Mouse (Mus musculus) cerebellum, postnatal 14 days (tissue): ENCODE data around the gene Olfr1411.
A peak's percentile ranks its signal among the peaks of the same experiment; 100 is the strongest.

Experiments
- DNase-seq, 2 experiments: peaks; one replicate each; pipeline ENCODE4 v3.0.0; 2021; ENCODE audit warnings: mixed read lengths in 2 of 2

The Olfr1411 gene

DNA sequence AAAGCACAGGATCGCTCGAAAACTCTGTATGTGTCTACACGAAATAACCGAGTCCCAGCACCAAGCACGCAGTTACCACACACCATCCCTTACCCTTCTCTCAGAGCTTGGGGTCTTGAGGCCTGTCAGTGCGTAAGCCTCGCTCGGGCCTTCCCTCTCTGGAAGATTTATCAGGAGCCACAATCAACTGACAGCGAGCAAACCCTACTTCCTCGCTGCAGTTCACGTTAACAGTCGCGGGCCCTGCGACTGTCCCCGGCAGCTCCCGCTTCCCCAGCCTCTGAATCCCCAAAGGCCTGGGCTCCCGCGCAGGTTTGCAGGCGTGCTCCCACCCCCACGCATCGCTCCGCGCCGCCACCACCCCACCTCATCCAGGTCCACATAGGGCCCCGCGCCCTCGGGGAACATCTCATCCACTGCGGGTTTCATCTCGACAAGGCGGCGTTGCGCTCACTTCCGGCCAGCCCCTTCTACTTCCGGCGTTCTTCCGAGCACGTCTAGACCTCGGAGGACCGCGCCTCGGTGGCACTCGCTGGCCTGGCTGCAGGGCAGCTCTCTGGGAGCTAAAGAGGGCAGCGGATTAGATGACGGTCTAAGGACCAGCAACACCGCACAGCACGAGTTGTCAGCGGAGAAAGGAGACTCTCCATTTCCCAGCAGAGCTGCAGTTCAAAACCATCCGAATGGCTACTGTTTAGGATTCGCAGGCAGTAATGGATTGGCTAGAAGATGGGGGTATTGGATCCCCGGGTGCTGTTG lies 47.5 kb downstream of the Olfr1411 start, which contains the start of gene Cops9:
Gene Cops9 (minus strand): TSS at position 472 of the 759 bp plus-strand sequence.
- peak; percentile 92 to 93 for DNase-seq

DNA sequence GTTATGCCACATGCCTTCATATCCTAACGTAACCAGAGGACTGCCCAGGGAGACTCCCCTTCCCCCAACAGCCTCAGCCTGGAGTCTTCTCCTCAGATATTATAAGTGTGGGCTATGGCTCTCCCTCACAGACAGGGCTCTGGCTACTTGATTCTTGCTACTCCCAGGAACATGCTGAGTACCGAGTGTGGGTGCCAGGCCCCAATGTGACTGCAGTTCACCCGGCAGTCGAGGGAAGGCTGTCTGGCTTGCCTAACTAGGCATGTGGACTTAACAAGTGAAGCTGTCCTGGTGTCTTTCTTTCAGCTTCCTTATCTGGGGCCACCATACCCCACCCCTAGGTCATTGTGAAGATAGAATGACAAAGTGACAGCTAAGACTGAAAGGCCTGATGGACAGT lies 49.5 kb downstream of the Olfr1411 start:
- no peak for DNase-seq

DNA sequence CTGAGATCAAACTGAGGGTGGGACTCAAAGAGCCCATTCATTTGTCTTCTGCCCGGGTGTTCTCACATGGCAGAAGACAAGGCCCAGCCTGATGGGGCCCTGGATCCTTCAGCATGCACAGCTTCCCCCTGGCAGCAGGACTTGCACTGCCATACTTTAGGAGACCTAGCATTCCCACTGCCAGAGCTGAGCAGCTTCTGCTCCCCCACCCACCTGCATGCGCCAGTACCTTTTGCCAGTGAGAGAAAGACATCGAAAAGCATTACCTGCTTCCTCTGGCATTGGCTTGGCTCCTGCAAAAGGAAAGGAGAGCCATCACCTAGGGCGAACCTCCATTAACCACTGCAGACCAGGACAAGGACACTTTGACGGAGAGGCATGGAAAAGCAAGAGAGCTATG lies 50.7 kb downstream of the Olfr1411 start:
- no peak for DNase-seq

DNA sequence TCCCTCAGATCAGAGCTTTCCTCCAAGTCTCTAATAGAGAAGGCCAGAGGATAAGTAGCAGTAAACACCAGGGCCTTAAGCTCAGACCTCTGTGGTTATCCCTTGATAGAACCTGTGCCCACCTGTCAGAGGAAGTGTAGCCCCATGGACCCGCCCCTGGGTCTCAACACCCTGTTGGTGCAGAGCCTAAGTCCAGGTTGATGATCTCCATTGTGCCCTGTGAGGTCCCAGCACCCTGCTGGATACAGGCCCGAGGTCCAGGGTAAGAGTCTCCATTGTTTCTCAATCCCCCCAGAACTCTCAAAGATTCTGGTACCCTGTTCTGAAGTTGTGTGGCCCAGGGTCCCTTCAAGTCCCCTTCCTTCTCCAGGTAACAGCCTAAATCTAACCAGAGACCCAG lies 51.9 kb downstream of the Olfr1411 start:
- no peak for DNase-seq

DNA sequence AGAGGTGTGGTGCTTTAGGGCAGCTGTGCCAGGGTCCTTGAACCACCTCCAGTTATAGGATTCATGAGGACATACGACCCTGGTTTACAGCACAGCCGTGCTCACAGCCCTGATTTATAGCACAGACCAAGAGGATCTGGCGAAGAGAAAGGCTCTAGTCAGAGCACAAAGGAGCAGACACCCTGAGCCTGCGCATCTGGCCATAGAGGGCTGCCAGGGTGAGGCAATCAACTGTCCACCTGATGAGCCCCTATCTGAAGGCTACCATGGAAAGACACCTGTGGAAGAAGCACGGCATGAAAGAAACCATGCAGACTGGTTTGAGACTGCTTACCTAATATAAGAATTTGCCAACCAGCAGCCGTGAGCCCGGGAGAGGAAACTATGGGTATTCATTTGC lies 52.4 kb downstream of the Olfr1411 start:
- no peak for DNase-seq

DNA sequence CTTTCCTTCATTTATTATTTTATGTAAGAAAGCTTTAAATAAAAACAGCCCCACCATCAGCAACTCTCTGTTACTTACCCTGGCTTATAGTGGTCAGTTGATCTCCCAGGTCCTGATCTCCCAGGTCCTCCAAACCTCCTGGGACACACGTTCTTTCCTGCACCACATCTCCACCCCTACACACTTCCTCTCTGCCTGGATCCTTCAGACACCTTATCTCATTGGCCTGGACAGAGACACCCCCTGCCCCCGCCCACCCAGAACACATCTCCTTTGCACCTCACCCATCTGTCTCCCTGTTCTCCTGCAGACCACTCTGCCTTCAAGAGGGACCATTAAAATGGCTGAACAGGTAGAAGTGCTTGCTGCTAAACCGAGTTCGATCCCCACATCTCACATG lies 52.8 kb downstream of the Olfr1411 start:
- no peak for DNase-seq
